Mouse (Mus musculus): Measurements from ENCODE around the gene Kif5c. TPM values are rescaled to one million over a fixed set of nuclear protein-coding genes. Genes with fewer than 3 reads are reported as not detected.

The Kif5c gene
- 3.8 TPM for polyA plus RNA-seq (2014; fragmentation: Illumina TruSeq; extraction: RNeasy Lipid Tissue Mini Kit (QIAGEN cat#74804); ENCODE audit: low read depth, low replicate concordance)

GRCm38 (mm10) chr2:49618829-49619718 lies at the start of gene Kif5c:
TSS of gene Kif5c (plus strand) at chr2:49619298.

DNA sequence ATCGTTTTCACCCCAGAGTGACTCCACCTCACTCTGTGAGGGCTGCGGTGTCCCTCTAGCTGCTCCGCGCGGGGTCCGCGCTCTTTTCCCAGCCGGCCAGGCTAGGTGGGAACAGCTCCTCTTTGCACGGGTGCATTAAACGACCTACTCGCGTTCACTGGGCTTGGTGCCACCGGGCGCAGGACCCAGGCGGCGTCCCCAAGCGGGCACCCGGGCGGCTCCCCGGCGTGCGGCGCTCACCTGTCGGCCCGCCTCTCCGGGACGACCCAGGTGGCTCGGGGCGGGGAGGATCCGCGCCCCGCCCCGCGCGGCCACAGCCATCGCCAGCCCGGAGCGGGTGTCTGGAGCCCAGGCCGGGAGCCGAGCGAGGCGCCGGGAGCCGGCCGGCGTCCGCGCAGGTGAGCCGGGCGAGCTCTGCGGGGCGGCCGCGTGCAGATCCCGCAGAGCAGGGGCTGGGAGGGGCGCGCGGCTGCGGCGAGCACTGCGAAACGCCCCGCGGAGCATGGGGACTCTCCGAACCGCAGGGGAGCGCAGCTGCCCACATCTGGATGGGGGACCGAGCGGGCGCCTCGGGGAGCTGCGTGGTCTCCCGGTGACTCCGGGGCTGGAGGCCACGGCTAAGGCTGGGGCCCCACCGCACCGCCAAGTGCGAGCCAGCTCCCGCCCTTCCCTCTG lies 168.4 kb downstream of the Kif5c start, which contains the start of gene Lypd6b:
Lypd6b (plus strand) TSS at position 313 of the 675 bp plus-strand sequence.

Other genes with a start within 250 kb of the Kif5c start
- gene Epc2, start 167.8 kb upstream of the Kif5c start, polyA plus RNA-seq (2014; fragmentation: Illumina TruSeq; extraction: RNeasy Lipid Tissue Mini Kit (QIAGEN cat#74804); ENCODE audit: low read depth, low replicate concordance): 15.8 TPM
- gene Lypd6b, start 168.4 kb downstream of the Kif5c start, polyA plus RNA-seq (2014; fragmentation: Illumina TruSeq; extraction: RNeasy Lipid Tissue Mini Kit (QIAGEN cat#74804); ENCODE audit: low read depth, low replicate concordance): 0.93 TPM